Mouse (Mus musculus): ENCODE measurements at regions not wholly inside any gene's neighbourhood (a gene's known extent, or its start where the extent isn't known, plus 50 kb on each side); places are given as distances from the start of the nearest gene placed in this dataset.

DNA sequence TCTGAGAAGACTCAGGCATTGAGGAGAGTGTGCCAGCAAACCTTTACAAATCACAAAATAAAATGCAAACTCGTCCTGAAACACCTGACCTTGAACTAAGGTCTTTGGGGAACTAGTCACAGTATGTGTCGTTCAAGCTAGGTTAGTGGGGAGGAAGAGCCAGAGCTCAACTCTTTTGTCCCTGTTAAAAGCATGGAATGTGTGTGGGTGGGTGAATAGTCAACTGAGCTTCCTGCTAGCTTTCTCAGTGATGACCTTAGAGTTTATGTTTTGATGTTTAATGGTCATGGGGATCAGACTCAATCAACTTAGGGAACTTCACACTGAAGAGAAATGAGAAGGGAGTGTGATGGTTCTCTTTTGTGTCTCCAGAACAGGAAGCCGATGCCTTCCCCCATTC, 172.7 kb upstream of the Sox9 start:
- H3K9ac ChIP-seq (ENCODE audit: low read depth, low read length) = no peak overlapping the region
- no peaks in the 10 kb centered on the region for H3K4me1 ChIP-seq (ENCODE audit: control insufficient read depth, insufficient read depth, low read length)
- no peak for DNase-seq (ENCODE audit: extremely low read depth, low read depth, low spot score)
- no peaks in the 10 kb centered on the region for H3K27me3 ChIP-seq (ENCODE audit: control insufficient read depth, insufficient read depth, low read length)
- no peak for TF ChIP-seq POLR2A (IDR thresholded peaks at IDR 0.05; ENCODE audit: extremely low read depth, insufficient read depth, low read length)
- TF ChIP-seq CTCF (IDR thresholded peaks at IDR 0.05; ENCODE audit: low read depth, low read length) = no peak
- 46% methylated on average over 3 of the region's 3 CpGs for WGBS
- no peak overlapping the region for H3K4me3 ChIP-seq (ENCODE audit: insufficient read depth, low read depth, low read length)
- H3K79me2 ChIP-seq (ENCODE audit: control insufficient read depth, insufficient read depth, low read length) = no peaks in the 10 kb centered on the region
- no peak overlapping the region for H3K27ac ChIP-seq (replicated peaks; ENCODE audit: insufficient read depth, low read depth, low read length)
- H3K36me3 ChIP-seq (ENCODE audit: control insufficient read depth, insufficient read depth, low read length) = no peaks in the 10 kb centered on the region

DNA sequence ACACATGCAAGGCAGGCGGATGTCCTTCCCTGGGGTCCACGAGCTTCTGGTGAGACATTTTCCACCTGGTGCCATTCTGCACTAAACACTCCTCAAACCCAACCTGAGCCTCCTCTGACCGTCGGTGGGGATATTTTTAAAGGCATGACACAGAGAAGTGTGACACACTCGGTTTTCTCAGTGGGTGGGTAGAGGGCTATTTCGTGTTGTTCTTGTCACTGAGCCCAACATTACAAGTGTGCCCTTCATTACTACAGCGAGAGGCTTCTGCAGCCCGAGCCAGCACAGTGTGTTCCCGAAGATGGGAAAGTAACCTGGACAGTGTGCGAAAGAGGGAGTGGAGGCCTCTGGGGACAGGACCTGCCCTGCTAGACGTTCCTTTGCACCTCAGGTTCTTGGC, 171.0 kb upstream of the Sox9 start:
- no peaks in the 10 kb centered on the region for H3K36me3 ChIP-seq (ENCODE audit: control insufficient read depth, insufficient read depth, low read length)
- H3K9ac ChIP-seq (ENCODE audit: low read depth, low read length) = no peak overlapping the region
- no peaks in the 10 kb centered on the region for H3K27me3 ChIP-seq (ENCODE audit: control insufficient read depth, insufficient read depth, low read length)
- no peak overlapping the region for H3K27ac ChIP-seq (replicated peaks; ENCODE audit: insufficient read depth, low read depth, low read length)
- H3K79me2 ChIP-seq (ENCODE audit: control insufficient read depth, insufficient read depth, low read length) = no peaks in the 10 kb centered on the region
- WGBS = 81% methylated on average over 11 of the region's 11 CpGs
- H3K4me1 ChIP-seq (ENCODE audit: control insufficient read depth, insufficient read depth, low read length) = no peaks in the 10 kb centered on the region
- no peak overlapping the region for H3K4me3 ChIP-seq (ENCODE audit: insufficient read depth, low read depth, low read length)
- TF ChIP-seq POLR2A (IDR thresholded peaks at IDR 0.05; ENCODE audit: extremely low read depth, insufficient read depth, low read length) (no peak), CTCF (IDR thresholded peaks at IDR 0.05; ENCODE audit: low read depth, low read length) (no peak)
- DNase-seq (ENCODE audit: extremely low read depth, low read depth, low spot score) = no peak

DNA sequence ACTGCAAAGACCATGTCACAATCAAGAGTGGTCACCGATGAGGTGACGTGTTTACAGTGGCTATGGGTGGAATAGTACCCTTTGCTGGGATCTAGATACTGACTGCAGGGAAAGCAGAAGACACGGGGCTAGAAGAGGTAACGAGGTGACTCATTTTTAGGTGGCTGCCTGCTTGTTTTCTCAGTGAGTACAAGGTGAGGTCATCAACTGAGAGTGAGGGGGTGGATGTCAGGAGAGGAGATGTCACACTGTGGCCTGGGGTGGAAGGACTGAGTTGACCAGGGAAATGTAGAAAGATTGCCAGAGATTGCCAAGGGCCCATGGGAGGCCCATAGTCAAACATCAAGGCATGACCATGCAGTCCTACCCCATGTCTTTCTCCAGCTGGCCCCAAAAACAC, 166.4 kb upstream of the Sox9 start:
- DNase-seq (ENCODE audit: extremely low read depth, low read depth, low spot score) = no peak
- Histone ChIP-seq H3K9ac (ENCODE audit: low read depth, low read length) (no peak overlapping the region), H3K4me3 (ENCODE audit: insufficient read depth, low read depth, low read length) (no peak overlapping the region), H3K27me3 (ENCODE audit: control insufficient read depth, insufficient read depth, low read length) (no peaks in the 10 kb centered on the region), H3K27ac (replicated peaks; ENCODE audit: insufficient read depth, low read depth, low read length) (no peak overlapping the region), H3K79me2 (ENCODE audit: control insufficient read depth, insufficient read depth, low read length) (no peaks in the 10 kb centered on the region), H3K36me3 (ENCODE audit: control insufficient read depth, insufficient read depth, low read length) (no peaks in the 10 kb centered on the region), H3K4me1 (ENCODE audit: control insufficient read depth, insufficient read depth, low read length) (no peaks in the 10 kb centered on the region)
- WGBS = 75% methylated on average over 4 of the region's 4 CpGs
- TF ChIP-seq POLR2A (IDR thresholded peaks at IDR 0.05; ENCODE audit: extremely low read depth, insufficient read depth, low read length) = no peak
- no peak for TF ChIP-seq CTCF (IDR thresholded peaks at IDR 0.05; ENCODE audit: low read depth, low read length)

DNA sequence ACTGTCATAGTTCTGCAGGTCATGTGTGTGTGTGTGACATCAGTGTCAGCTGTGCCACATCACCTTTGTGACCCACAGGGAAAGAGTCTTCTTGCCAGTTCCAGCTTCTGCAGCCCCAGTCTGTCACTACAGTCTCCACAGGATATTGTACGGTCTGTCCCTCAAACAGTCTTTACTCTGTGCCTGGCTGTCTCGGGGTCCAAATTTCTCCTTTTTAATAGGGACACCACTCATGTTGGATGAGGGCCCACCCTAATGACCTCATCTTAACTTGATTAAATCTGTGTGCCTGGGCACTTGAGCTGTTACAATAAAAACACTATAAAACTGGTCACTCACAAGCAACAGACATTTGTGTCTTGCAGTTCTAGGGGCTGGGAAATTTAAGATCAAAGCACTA, 165.1 kb upstream of the Sox9 start:
- 84% methylated on average over 2 of the region's 2 CpGs for WGBS
- H3K4me1 ChIP-seq (ENCODE audit: control insufficient read depth, insufficient read depth, low read length) = no peaks in the 10 kb centered on the region
- H3K27ac ChIP-seq (replicated peaks; ENCODE audit: insufficient read depth, low read depth, low read length) = no peak overlapping the region
- H3K27me3 ChIP-seq (ENCODE audit: control insufficient read depth, insufficient read depth, low read length) = no peaks in the 10 kb centered on the region
- H3K79me2 ChIP-seq (ENCODE audit: control insufficient read depth, insufficient read depth, low read length) = no peaks in the 10 kb centered on the region
- H3K9ac ChIP-seq (ENCODE audit: low read depth, low read length) = no peak overlapping the region
- no peak for DNase-seq (ENCODE audit: extremely low read depth, low read depth, low spot score)
- no peak for TF ChIP-seq POLR2A (IDR thresholded peaks at IDR 0.05; ENCODE audit: extremely low read depth, insufficient read depth, low read length)
- no peak for TF ChIP-seq CTCF (IDR thresholded peaks at IDR 0.05; ENCODE audit: low read depth, low read length)
- no peak overlapping the region for H3K4me3 ChIP-seq (ENCODE audit: insufficient read depth, low read depth, low read length)
- no peaks in the 10 kb centered on the region for H3K36me3 ChIP-seq (ENCODE audit: control insufficient read depth, insufficient read depth, low read length)

DNA sequence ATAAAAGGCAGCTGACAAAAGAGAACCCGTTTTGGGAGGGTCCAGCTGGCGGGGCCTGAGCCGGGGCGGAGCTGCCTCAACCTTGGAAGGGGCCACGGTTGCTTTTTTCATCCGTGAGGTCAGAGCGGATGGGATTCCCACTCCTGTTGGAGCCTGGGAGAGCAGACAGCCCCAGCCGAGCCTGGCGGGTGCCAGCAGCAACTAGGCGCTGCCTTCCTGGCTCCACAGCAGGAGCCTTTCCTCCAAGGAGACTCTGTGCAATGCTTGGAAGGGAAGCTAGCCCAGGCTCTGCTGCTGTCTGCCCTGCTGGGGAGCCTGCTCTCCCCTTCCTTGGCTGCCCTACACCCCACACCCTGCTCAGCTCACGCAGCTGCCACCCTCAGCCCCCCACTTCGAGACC, 161.1 kb upstream of the Sox9 start:
- Histone ChIP-seq H3K9ac (ENCODE audit: low read depth, low read length) (no peak overlapping the region), H3K79me2 (ENCODE audit: control insufficient read depth, insufficient read depth, low read length) (no peaks in the 10 kb centered on the region), H3K27me3 (ENCODE audit: control insufficient read depth, insufficient read depth, low read length) (peaks cover 3% of the 10 kb centered on the region; the same call in 1 of the 2 replicates), H3K4me3 (ENCODE audit: insufficient read depth, low read depth, low read length) (no peak overlapping the region), H3K36me3 (ENCODE audit: control insufficient read depth, insufficient read depth, low read length) (no peaks in the 10 kb centered on the region), H3K27ac (replicated peaks; ENCODE audit: insufficient read depth, low read depth, low read length) (no peak overlapping the region), H3K4me1 (ENCODE audit: control insufficient read depth, insufficient read depth, low read length) (no peaks in the 10 kb centered on the region)
- TF ChIP-seq CTCF (IDR thresholded peaks at IDR 0.05; ENCODE audit: low read depth, low read length) (no peak), POLR2A (IDR thresholded peaks at IDR 0.05; ENCODE audit: extremely low read depth, insufficient read depth, low read length) (no peak)
- no peak for DNase-seq (ENCODE audit: extremely low read depth, low read depth, low spot score)
- WGBS = 41% methylated on average over 12 of the region's 12 CpGs

DNA sequence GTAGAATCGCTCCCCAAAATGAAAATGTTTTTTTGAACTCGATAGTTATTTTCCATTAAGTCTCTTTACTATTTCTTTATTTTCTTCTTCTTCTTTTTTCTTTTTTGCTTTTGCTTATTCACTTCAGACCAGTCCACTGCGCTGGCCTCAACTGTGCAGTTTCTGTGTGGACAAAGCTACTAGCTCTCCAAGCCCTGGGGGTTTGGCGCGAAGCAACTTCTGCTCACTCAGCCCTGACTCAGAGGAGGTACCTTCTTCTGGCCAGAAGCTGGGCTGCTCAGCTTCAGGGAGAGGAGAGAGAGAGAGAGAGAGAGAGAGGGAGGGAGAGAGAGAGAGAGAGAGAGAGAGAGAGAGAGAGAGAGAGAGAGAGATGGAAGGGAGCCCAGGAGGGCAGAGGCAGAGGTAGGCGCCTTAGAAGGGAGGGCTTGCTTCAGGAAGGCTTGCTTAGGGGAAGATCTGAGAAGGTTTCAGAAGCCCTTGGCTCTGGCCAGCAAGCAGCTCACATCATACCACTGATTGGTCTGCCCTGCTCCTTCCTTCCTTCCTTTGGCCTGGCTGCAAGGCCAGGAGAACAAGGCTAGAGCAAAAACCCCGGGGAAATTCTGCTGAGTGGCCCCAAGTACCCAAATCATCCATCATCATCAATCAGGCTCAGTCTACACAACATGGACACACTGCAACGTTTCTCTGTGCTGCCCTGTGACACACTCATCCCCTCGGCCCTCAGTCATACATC, 160.5 kb upstream of the Sox9 start:
- H3K4me1 ChIP-seq (ENCODE audit: control insufficient read depth, insufficient read depth, low read length) = no peaks in the 10 kb centered on the region
- 72% methylated on average over 9 of the region's 9 CpGs for WGBS
- DNase-seq (ENCODE audit: extremely low read depth, low read depth, low spot score) = no peak
- no peaks in the 10 kb centered on the region for H3K79me2 ChIP-seq (ENCODE audit: control insufficient read depth, insufficient read depth, low read length)
- H3K9ac ChIP-seq (ENCODE audit: low read depth, low read length) = no peak overlapping the region
- H3K27ac ChIP-seq (replicated peaks; ENCODE audit: insufficient read depth, low read depth, low read length) = no peak overlapping the region
- TF ChIP-seq POLR2A (IDR thresholded peaks at IDR 0.05; ENCODE audit: extremely low read depth, insufficient read depth, low read length) (no peak), CTCF (IDR thresholded peaks at IDR 0.05; ENCODE audit: low read depth, low read length) (no peak)
- H3K4me3 ChIP-seq (ENCODE audit: insufficient read depth, low read depth, low read length) = no peak overlapping the region
- peaks cover 3% of the 10 kb centered on the region; the same call in 1 of the 2 replicates for H3K27me3 ChIP-seq (ENCODE audit: control insufficient read depth, insufficient read depth, low read length)
- no peaks in the 10 kb centered on the region for H3K36me3 ChIP-seq (ENCODE audit: control insufficient read depth, insufficient read depth, low read length)
